Mouse (Mus musculus): ENCODE measurements around the gene Lrpprc.

The Lrpprc gene

GRCm38 (mm10) chr17:84716252-84716872 is 74.2 kb downstream of the Lrpprc start:
- DNase-seq (ENCODE audit: inconsistent ontology term), result no peak

- no peak for DNase-seq (ENCODE audit: inconsistent ontology term)
Measured at GRCm38 (mm10) chr17:84714930-84715329, 75.7 kb downstream of the Lrpprc start.

- DNase-seq (ENCODE audit: inconsistent ontology term), result no peak
Measured at GRCm38 (mm10) chr17:84713563-84714164, 76.9 kb downstream of the Lrpprc start.

GRCm38 (mm10) chr17:84709403-84709851 is 81.2 kb downstream of the Lrpprc start:
- DNase-seq (ENCODE audit: inconsistent ontology term), result peak; percentile 35

- DNase-seq (ENCODE audit: inconsistent ontology term), result no peak
Measured at GRCm38 (mm10) chr17:84708818-84709217, 81.8 kb downstream of the Lrpprc start.

- DNase-seq (ENCODE audit: inconsistent ontology term), result no peak
Measured at GRCm38 (mm10) chr17:84707407-84707806, 83.2 kb downstream of the Lrpprc start.

GRCm38 (mm10) chr17:84698727-84699126 is 91.9 kb downstream of the Lrpprc start:
- peak; percentile 37 for DNase-seq (ENCODE audit: inconsistent ontology term)

GRCm38 (mm10) chr17:84696537-84696936 is 94.1 kb downstream of the Lrpprc start:
- DNase-seq (ENCODE audit: inconsistent ontology term), result no peak

- no peak for DNase-seq (ENCODE audit: inconsistent ontology term)
Measured at GRCm38 (mm10) chr17:84693741-84694140, 96.8 kb downstream of the Lrpprc start.

- DNase-seq (ENCODE audit: inconsistent ontology term), result no peak
Measured at GRCm38 (mm10) chr17:84690111-84690510, 100.5 kb downstream of the Lrpprc start.

GRCm38 (mm10) chr17:84689316-84689715 is 101.3 kb downstream of the Lrpprc start:
- no peak for DNase-seq (ENCODE audit: inconsistent ontology term)

GRCm38 (mm10) chr17:84688834-84689233 is 101.8 kb downstream of the Lrpprc start:
- DNase-seq (ENCODE audit: inconsistent ontology term), result no peak

GRCm38 (mm10) chr17:84687994-84688393 is 102.6 kb downstream of the Lrpprc start:
- no peak for DNase-seq (ENCODE audit: inconsistent ontology term)

GRCm38 (mm10) chr17:84685286-84685685 is 105.3 kb downstream of the Lrpprc start:
- DNase-seq (ENCODE audit: inconsistent ontology term), result peak; percentile 13

- DNase-seq (ENCODE audit: inconsistent ontology term), result no peak
Measured at GRCm38 (mm10) chr17:84684284-84684683, 106.3 kb downstream of the Lrpprc start.

GRCm38 (mm10) chr17:84682734-84683717 is 107.6 kb downstream of the Lrpprc start, which contains the start of gene Abcg5:
TSS of gene Abcg5 (minus strand) at chr17:84683011.
- DNase-seq (ENCODE audit: inconsistent ontology term), result no peak

GRCm38 (mm10) chr17:84681670-84682069 is 108.9 kb downstream of the Lrpprc start:
- DNase-seq (ENCODE audit: inconsistent ontology term), result no peak

GRCm38 (mm10) chr17:84677595-84677994 is 113.0 kb downstream of the Lrpprc start:
- no peak for DNase-seq (ENCODE audit: inconsistent ontology term)

GRCm38 (mm10) chr17:84675951-84676366 is 114.6 kb downstream of the Lrpprc start, which contains the start of gene Abcg8:
TSS of gene Abcg8 (plus strand) at chr17:84676302.
- peak; percentile 29 for DNase-seq (ENCODE audit: inconsistent ontology term)

- DNase-seq (ENCODE audit: inconsistent ontology term), result no peak
Measured at GRCm38 (mm10) chr17:84675204-84675603, 115.4 kb downstream of the Lrpprc start.

- DNase-seq (ENCODE audit: inconsistent ontology term), result no peak
Measured at GRCm38 (mm10) chr17:84674048-84674447, 116.5 kb downstream of the Lrpprc start.
